Mouse (Mus musculus): Measurements from ENCODE around the gene Erbb3. TPM values are rescaled to one million over a fixed set of nuclear protein-coding genes. Genes with fewer than 3 reads are reported as not detected.
"Not testable (repeated sequence)": the region's sequence is repeated elsewhere in the genome, so short reads cannot be mapped to it uniquely, and the experiment has no call there.

Erbb3 gene
- polyA plus RNA-seq, 1 experiment, result 0.28 TPM

- no peaks in the 10 kb centered on the region for H3K27me3 ChIP-seq (ENCODE audit: control insufficient read depth, insufficient read depth, insufficient read length)
- H3K79me3 ChIP-seq (ENCODE audit: low read depth), result peaks cover 15% of the 10 kb centered on the region
- peaks cover 26% of the 10 kb centered on the region for H3K36me3 ChIP-seq (ENCODE audit: control insufficient read depth, insufficient read depth)
- peak within 1 kb of the TSS; percentile 85 for H3K4me3 ChIP-seq (ENCODE audit: insufficient read depth, poor library complexity, severe bottlenecking)
- peak within 1 kb of the TSS; percentile 89 for H3ac ChIP-seq (ENCODE audit: control insufficient read depth, insufficient read length, low read depth)
- peak; percentile 37 for TF ChIP-seq MAX (IDR thresholded peaks at IDR 0.05)
- TF ChIP-seq USF1 (IDR thresholded peaks at IDR 0.05; ENCODE audit: low read depth), result no peak
- no peak for TF ChIP-seq FOSL1 (IDR thresholded peaks at IDR 0.05; ENCODE audit: insufficient read depth, low read length, poor library complexity, severe bottlenecking)
- TF ChIP-seq MYOG (IDR thresholded peaks at IDR 0.05; ENCODE audit: control insufficient read depth, extremely low read depth, insufficient read length), result no peak
- no peak for TF ChIP-seq CTCF (IDR thresholded peaks at IDR 0.05; ENCODE audit: control insufficient read depth, insufficient read depth, insufficient read length)
- peak; percentile 72 for TF ChIP-seq CEBPB (IDR thresholded peaks at IDR 0.05; ENCODE audit: low read depth)
- TF ChIP-seq MYOD1 (IDR thresholded peaks at IDR 0.05; ENCODE audit: control insufficient read depth, insufficient read length, low read depth), result no peak
- H3K79me2 ChIP-seq (ENCODE audit: control insufficient read depth, insufficient read depth), result peaks cover 43% of the 10 kb centered on the region
Observed at GRCm38 (mm10) chr10:128548947-128549681, 40.3 kb downstream of the Erbb3 start, which contains the start of gene Rpl41. TSS of gene Rpl41 (minus strand) at chr10:128549305.

GRCm38 (mm10) chr10:128548051-128548791 is 41.2 kb downstream of the Erbb3 start:
- not testable (repeated sequence) for H3K27me3 ChIP-seq (ENCODE audit: control insufficient read depth, insufficient read depth, insufficient read length)
- Histone ChIP-seq H3K79me3 (ENCODE audit: low read depth) (peaks cover 17% of the 10 kb centered on the region), H3ac (ENCODE audit: control insufficient read depth, insufficient read length, low read depth) (peak overlapping the region; percentile 89)

GRCm38 (mm10) chr10:128547361-128548032 is 42.0 kb downstream of the Erbb3 start, which contains the start of gene Zc3h10:
TSS of gene Zc3h10 (minus strand) at chr10:128547774.
- peaks cover 17% of the 10 kb centered on the region for H3K79me3 ChIP-seq (ENCODE audit: low read depth)
- no peaks in the 10 kb centered on the region for H3K27me3 ChIP-seq (ENCODE audit: control insufficient read depth, insufficient read depth, insufficient read length)
- TF ChIP-seq CEBPB (IDR thresholded peaks at IDR 0.05; ENCODE audit: low read depth) (no peak), MAX (IDR thresholded peaks at IDR 0.05) (peak; percentile 57), CTCF (IDR thresholded peaks at IDR 0.05; ENCODE audit: control insufficient read depth, insufficient read depth, insufficient read length) (peak; percentile 9), MYOD1 (IDR thresholded peaks at IDR 0.05; ENCODE audit: control insufficient read depth, insufficient read length, low read depth) (no peak), MYOG (IDR thresholded peaks at IDR 0.05; ENCODE audit: control insufficient read depth, extremely low read depth, insufficient read length) (peak; percentile 2)
- H3K36me3 ChIP-seq (ENCODE audit: control insufficient read depth, insufficient read depth), result peaks cover 39% of the 10 kb centered on the region
- H3ac ChIP-seq (ENCODE audit: control insufficient read depth, insufficient read length, low read depth), result peak within 1 kb of the TSS; percentile 89
- H3K4me3 ChIP-seq (ENCODE audit: insufficient read depth, poor library complexity, severe bottlenecking), result peak within 1 kb of the TSS; percentile 85
- peaks cover 50% of the 10 kb centered on the region for H3K79me2 ChIP-seq (ENCODE audit: control insufficient read depth, insufficient read depth)

More at GRCm38 (mm10) chr10:128548051-128548791, 41.2 kb downstream of the Erbb3 start:
- H3K79me2 ChIP-seq (ENCODE audit: control insufficient read depth, insufficient read depth), result peaks cover 50% of the 10 kb centered on the region
- peaks cover 35% of the 10 kb centered on the region for H3K36me3 ChIP-seq (ENCODE audit: control insufficient read depth, insufficient read depth)
- H3K4me3 ChIP-seq (ENCODE audit: insufficient read depth, poor library complexity, severe bottlenecking), result peak overlapping the region; percentile 85

- Histone ChIP-seq H3K4me3 (ENCODE audit: insufficient read depth, poor library complexity, severe bottlenecking) (peak overlapping the region; percentile 85), H3K27me3 (ENCODE audit: control insufficient read depth, insufficient read depth, insufficient read length) (no peaks in the 10 kb centered on the region), H3K36me3 (ENCODE audit: control insufficient read depth, insufficient read depth) (peaks cover 39% of the 10 kb centered on the region), H3K79me3 (ENCODE audit: low read depth) (peaks cover 17% of the 10 kb centered on the region), H3K79me2 (ENCODE audit: control insufficient read depth, insufficient read depth) (peaks cover 50% of the 10 kb centered on the region), H3ac (ENCODE audit: control insufficient read depth, insufficient read length, low read depth) (peak overlapping the region; percentile 73)
- TF ChIP-seq CEBPB (IDR thresholded peaks at IDR 0.05; ENCODE audit: low read depth) (no peak), USF1 (IDR thresholded peaks at IDR 0.05; ENCODE audit: low read depth) (no peak), MAX (IDR thresholded peaks at IDR 0.05) (no peak), MYOD1 (IDR thresholded peaks at IDR 0.05; ENCODE audit: control insufficient read depth, insufficient read length, low read depth) (no peak), CTCF (IDR thresholded peaks at IDR 0.05; ENCODE audit: control insufficient read depth, insufficient read depth, insufficient read length) (no peak), FOSL1 (IDR thresholded peaks at IDR 0.05; ENCODE audit: insufficient read depth, low read length, poor library complexity, severe bottlenecking) (no peak), MYOG (IDR thresholded peaks at IDR 0.05; ENCODE audit: control insufficient read depth, extremely low read depth, insufficient read length) (no peak)
Observed at GRCm38 (mm10) chr10:128546787-128547186, 42.7 kb downstream of the Erbb3 start.

GRCm38 (mm10) chr10:128546361-128546760 is 43.1 kb downstream of the Erbb3 start:
- Histone ChIP-seq H3K4me3 (ENCODE audit: insufficient read depth, poor library complexity, severe bottlenecking) (peak overlapping the region; percentile 85), H3K79me2 (ENCODE audit: control insufficient read depth, insufficient read depth) (peaks cover 50% of the 10 kb centered on the region), H3K79me3 (ENCODE audit: low read depth) (peaks cover 17% of the 10 kb centered on the region), H3K27me3 (ENCODE audit: control insufficient read depth, insufficient read depth, insufficient read length) (no peaks in the 10 kb centered on the region), H3K36me3 (ENCODE audit: control insufficient read depth, insufficient read depth) (peaks cover 39% of the 10 kb centered on the region), H3ac (ENCODE audit: control insufficient read depth, insufficient read length, low read depth) (peak overlapping the region; percentile 73)
- TF ChIP-seq MAX (IDR thresholded peaks at IDR 0.05), result peak; percentile 95
- peak; percentile 90 for TF ChIP-seq USF1 (IDR thresholded peaks at IDR 0.05; ENCODE audit: low read depth)
- TF ChIP-seq FOSL1 (IDR thresholded peaks at IDR 0.05; ENCODE audit: insufficient read depth, low read length, poor library complexity, severe bottlenecking), result no peak
